Mouse (Mus musculus) limb, embryonic 10.5 days (tissue): Measurements from ENCODE around the gene 4931400O07Rik. TPM values are rescaled to one million over a fixed set of nuclear protein-coding genes. Genes with fewer than 3 reads are reported as not detected.

Source experiments
- DNase-seq: peaks from one replicate; pipeline ENCODE4 v3.0.0-alpha.2; 2017; ENCODE audit warnings: low spot score
- H3K27ac ChIP-seq: fragments of 300-500 bp; sonication (generic); 2 replicates; pipeline ENCODE4 v1.5.1; 2016; ENCODE audit warnings: mild to moderate bottlenecking
- H3K27me3 ChIP-seq: fragments of 300-500 bp; sonication (generic); 2 replicates; pipeline ENCODE4 v1.6.1; 2016; ENCODE audit warnings: low read depth, mild to moderate bottlenecking; ENCODE audit not compliant: poor library complexity, severe bottlenecking
- H3K36me3 ChIP-seq: fragments of 300-500 bp; sonication (generic); 2 replicates; pipeline ENCODE4 v1.6.1; 2016; ENCODE audit warnings: mild to moderate bottlenecking, moderate library complexity
- H3K4me1 ChIP-seq: fragments of 300-500 bp; sonication (generic); 2 replicates; pipeline ENCODE4 v1.6.1; 2016
- H3K4me3 ChIP-seq: fragments of 300-500 bp; sonication (generic); 2 replicates; pipeline ENCODE4 v1.5.1; 2016; ENCODE audit warnings: mild to moderate bottlenecking, moderate library complexity
- H3K9me3 ChIP-seq: fragments of 300-500 bp; sonication (generic); replicated peaks from 2 replicates; pipeline ENCODE4 v1.6.1; 2016; ENCODE audit warnings: mild to moderate bottlenecking
- WGBS: fragments of 180-500 bp; shearing (Covaris S2); methylation state at CpG from one replicate; pipeline ENCODE4 v1.1.7; 2016; 5-methylcytosine and 5-hydroxymethylcytosine counted together
- polyA plus RNA-seq: library from polyadenylated mRNA; unstranded; fragments of >200 nt; fragmentation: Nextera tagmentation; extraction: Ambion mirVana; gene quantifications from 2 replicates; pipeline ENCODE4 v1.2.1, GENCODE M21; 2016

The 4931400O07Rik gene
- polyA plus RNA-seq: not detected in 2 replicates

DNA sequence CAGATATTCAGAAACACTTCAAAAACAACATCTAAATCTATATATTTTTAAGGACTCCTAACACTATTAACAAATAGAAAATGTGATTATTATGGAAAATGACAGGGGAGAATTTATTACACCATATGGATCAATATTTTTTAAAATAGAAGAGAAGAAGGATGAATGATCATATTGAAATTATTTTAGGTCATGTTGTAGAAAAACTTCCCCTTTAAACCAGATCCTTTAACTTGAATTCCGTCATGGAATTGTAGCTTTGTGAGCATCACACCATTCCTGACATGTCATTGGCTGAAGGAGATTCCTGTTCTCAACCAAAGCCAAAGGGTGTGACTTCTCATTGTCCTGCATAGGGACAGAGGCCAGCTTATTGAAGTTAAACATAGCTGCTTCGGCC lies at the start of gene 4931400O07Rik:
4931400O07Rik (plus strand) TSS at position 301 of the 400 bp plus-strand sequence.
- no peaks in the 10 kb centered on the region for H3K27me3 ChIP-seq
- no peak within 1 kb of the TSS for H3K27ac ChIP-seq
- no peak for DNase-seq
- H3K36me3 ChIP-seq: no peaks in the 10 kb centered on the region
- H3K4me1 ChIP-seq: no peaks in the 10 kb centered on the region
- H3K9me3 ChIP-seq: no peaks in the 10 kb centered on the region
- no peak within 1 kb of the TSS for H3K4me3 ChIP-seq
- WGBS: 89% methylated on average over 2 of the region's 2 CpGs

Other genes with a start within 250 kb of the 4931400O07Rik start
- gene 4933402E13Rik, start 184.5 kb upstream of the 4931400O07Rik start, polyA plus RNA-seq: not detected in 2 replicates